Mouse (Mus musculus) liver, adult (tissue): ENCODE data around the gene Prrx1.

Experiments used
- GATA4 ChIP-seq: IDR thresholded peaks from 2 replicates; pipeline ENCODE4 v1.6.1; 2014; ENCODE audit warnings: mild to moderate bottlenecking, low read length; ENCODE audit not compliant: insufficient replicate concordance

Gene Prrx1

GRCm38 (mm10) chr1:163252331-163252730 is 61.2 kb downstream of the Prrx1 start:
- TF ChIP-seq GATA4, result no peak

GRCm38 (mm10) chr1:163251766-163252165 is 61.7 kb downstream of the Prrx1 start:
- TF ChIP-seq GATA4, result no peak

- no peak for TF ChIP-seq GATA4
Measured at GRCm38 (mm10) chr1:163238950-163239349, 74.6 kb downstream of the Prrx1 start.

GRCm38 (mm10) chr1:163231230-163231629 is 82.3 kb downstream of the Prrx1 start:
- no peak for TF ChIP-seq GATA4

GRCm38 (mm10) chr1:163226271-163226670 is 87.2 kb downstream of the Prrx1 start:
- no peak for TF ChIP-seq GATA4

GRCm38 (mm10) chr1:163221767-163222166 is 91.7 kb downstream of the Prrx1 start:
- no peak for TF ChIP-seq GATA4

- no peak for TF ChIP-seq GATA4
Measured at GRCm38 (mm10) chr1:163208919-163209867, 104.3 kb downstream of the Prrx1 start.

- no peak for TF ChIP-seq GATA4
Measured at GRCm38 (mm10) chr1:163198767-163199166, 114.7 kb downstream of the Prrx1 start.

- no peak for TF ChIP-seq GATA4
Measured at GRCm38 (mm10) chr1:163198059-163198458, 115.5 kb downstream of the Prrx1 start.
